Mouse (Mus musculus) heart, adult 2 months (tissue): ENCODE measurements around the gene Get4.

ENCODE experiments used
- CTCF ChIP-seq: fragments of 200-600 bp; IDR thresholded peaks from 2 replicates; pipeline ENCODE4 v1.8.1; 2022; ENCODE audit warnings: antibody characterized with exemption, mild to moderate bottlenecking, moderate library complexity
- EP300 ChIP-seq: fragments of 200-500 bp; IDR thresholded peaks from 2 replicates; pipeline ENCODE4 v1.6.1; 2011; ENCODE audit warnings: low read depth, low read length, control low read depth; ENCODE audit not compliant: insufficient read depth
- POLR2A ChIP-seq: fragments of 200-500 bp; IDR thresholded peaks from 2 replicates; pipeline ENCODE4 v1.6.1; 2011; ENCODE audit warnings: mild to moderate bottlenecking, low read depth, low read length, control low read depth; ENCODE audit not compliant: insufficient read depth

GRCm38 (mm10) chr5:139211737-139212385 lies 40.3 kb upstream of the Get4 start:
- TF ChIP-seq POLR2A = no peak
- TF ChIP-seq EP300 = no peak
- no peak for TF ChIP-seq CTCF
